Mouse (Mus musculus) MEL (cell line): ENCODE results near the gene Gm17581. TPM values are rescaled to one million over a fixed set of nuclear protein-coding genes. Genes with fewer than 3 reads are reported as not detected.

Source experiments
- DNase-seq: peaks from one replicate; pipeline ENCODE4 v3.0.0; 2011; ENCODE audit warnings: low read depth, low spot score
- H3K27ac ChIP-seq: 2 replicates; pipeline ENCODE4 v1.5.1; 2012; ENCODE audit warnings: low read depth, mild to moderate bottlenecking, control low read depth, low read length, moderate library complexity; ENCODE audit not compliant: control insufficient read depth
- H3K27me3 ChIP-seq, 2 experiments: fragments of 150-350 bp in 1 of 2; sonication (generic) in 1 of 2; 2 replicates each; pipeline ENCODE4 v1.6.1; 2012; ENCODE audit warnings: low read length in 2 of 2, mild to moderate bottlenecking in 2 of 2, improper control_type of control experiment in 1 of 2, moderate library complexity in 1 of 2; ENCODE audit not compliant: insufficient read depth in 2 of 2, control insufficient read depth in 1 of 2
- H3K36me3 ChIP-seq, 2 experiments: 2 replicates each; pipeline ENCODE4 v1.6.1; 2012 to 2014; ENCODE audit warnings: low read length in 2 of 2, improper control_type of control experiment in 1 of 2, inconsistent platforms in 1 of 2, mild to moderate bottlenecking in 1 of 2; ENCODE audit not compliant: insufficient read depth in 2 of 2, control insufficient read depth in 1 of 2
- H3K4me1 ChIP-seq, 2 experiments: fragments of 150-350 bp in 1 of 2; sonication (generic) in 1 of 2; 2 replicates each; pipeline ENCODE4 v1.6.1; 2012; ENCODE audit warnings: low read length in 2 of 2, improper control_type of control experiment in 1 of 2, mild to moderate bottlenecking in 1 of 2; ENCODE audit not compliant: insufficient read depth in 2 of 2, control insufficient read depth in 1 of 2
- H3K4me3 ChIP-seq, 2 experiments: fragments of 150-350 bp in 1 of 2; sonication (generic) in 1 of 2; 2 replicates each; pipeline ENCODE4 v1.5.1; 2012; ENCODE audit warnings: low read depth in 2 of 2, low read length in 2 of 2, mild to moderate bottlenecking in 2 of 2, moderate library complexity in 2 of 2, control low read depth in 1 of 2, improper control_type of control experiment in 1 of 2; ENCODE audit not compliant: control insufficient read depth in 1 of 2, insufficient read depth in 1 of 2
- H3K79me2 ChIP-seq: 2 replicates; pipeline ENCODE4 v1.6.1; 2012; ENCODE audit warnings: mild to moderate bottlenecking, low read length, moderate library complexity; ENCODE audit not compliant: control insufficient read depth, poor library complexity, insufficient read depth
- H3K9ac ChIP-seq: 2 replicates; pipeline ENCODE4 v1.6.1; 2012; ENCODE audit warnings: low read depth, mild to moderate bottlenecking, control low read depth, low read length, moderate library complexity; ENCODE audit not compliant: control insufficient read depth, poor library complexity, severe bottlenecking
- H3K9me3 ChIP-seq: fragments of 150-350 bp; sonication (generic); replicated peaks from 2 replicates; pipeline ENCODE4 v1.6.1; 2012; ENCODE audit warnings: mild to moderate bottlenecking, low read length, improper control_type of control experiment, moderate library complexity; ENCODE audit not compliant: insufficient read depth
- BHLHE40 ChIP-seq: IDR thresholded peaks from 2 replicates; pipeline ENCODE4 v1.6.1; 2012; ENCODE audit warnings: low read depth, mild to moderate bottlenecking, inconsistent platforms, low read length, improper control_type of control experiment, borderline replicate concordance
- CHD1 ChIP-seq: IDR thresholded peaks from 2 replicates; pipeline ENCODE4 v1.6.1; 2012; ENCODE audit warnings: low read depth, mild to moderate bottlenecking, inconsistent platforms, low read length, improper control_type of control experiment
- CHD2 ChIP-seq: IDR thresholded peaks from 2 replicates; pipeline ENCODE4 v1.6.1; 2011; ENCODE audit warnings: low read length, improper control_type of control experiment
- CTCF ChIP-seq, 3 experiments: IDR thresholded peaks in 2 of 3; conservative IDR thresholded peaks in 1 of 3; 2 replicates each; pipeline ENCODE4 v1.5.1; 2011 to 2012; ENCODE audit warnings: low read length in 3 of 3, low read depth in 2 of 3, mild to moderate bottlenecking in 2 of 3, improper control_type of control experiment in 1 of 3, inconsistent platforms in 1 of 3, mixed read lengths in 1 of 3, moderate library complexity in 1 of 3; ENCODE audit not compliant: control insufficient read depth in 1 of 3, insufficient read depth in 1 of 3, poor library complexity in 1 of 3, severe bottlenecking in 1 of 3
- ELF1 ChIP-seq: IDR thresholded peaks from 2 replicates; pipeline ENCODE4 v1.6.1; 2014; ENCODE audit warnings: low read depth, mild to moderate bottlenecking, inconsistent platforms, low read length, improper control_type of control experiment, moderate library complexity
- EP300 ChIP-seq, 2 experiments: IDR thresholded peaks; 2 replicates each; pipeline ENCODE4 v1.6.1; 2011; ENCODE audit warnings: improper control_type of control experiment in 2 of 2, low read length in 2 of 2, low read depth in 1 of 2, mild to moderate bottlenecking in 1 of 2
- GABPA ChIP-seq: IDR thresholded peaks from 2 replicates; pipeline ENCODE4 v1.6.1; 2012; ENCODE audit warnings: low read depth, mild to moderate bottlenecking, inconsistent platforms, low read length, improper control_type of control experiment, moderate library complexity
- HCFC1 ChIP-seq: IDR thresholded peaks from 2 replicates; pipeline ENCODE4 v1.6.1; 2012; ENCODE audit warnings: low read depth, mild to moderate bottlenecking, inconsistent platforms, low read length, improper control_type of control experiment, moderate library complexity
- JUND ChIP-seq: IDR thresholded peaks from 2 replicates; pipeline ENCODE4 v1.6.1; 2011; ENCODE audit warnings: low read depth, mild to moderate bottlenecking, improper control_type of control experiment, low read length
- KAT2A ChIP-seq: conservative IDR thresholded peaks from 2 replicates; pipeline ENCODE4 v1.6.1; 2012; ENCODE audit warnings: low read depth, low read length, improper control_type of control experiment, inconsistent platforms
- MAFK ChIP-seq: IDR thresholded peaks from 2 replicates; pipeline ENCODE4 v1.6.1; 2011; ENCODE audit warnings: low read depth, mild to moderate bottlenecking, low read length, improper control_type of control experiment, borderline replicate concordance
- MAZ ChIP-seq: IDR thresholded peaks from 2 replicates; pipeline ENCODE4 v1.6.1; 2012; ENCODE audit warnings: low read depth, mild to moderate bottlenecking, inconsistent platforms, low read length, improper control_type of control experiment
- MYB ChIP-seq: IDR thresholded peaks from 2 replicates; pipeline ENCODE4 v1.6.1; 2011; ENCODE audit warnings: mild to moderate bottlenecking, low read depth, low read length, improper control_type of control experiment
- MYC ChIP-seq: IDR thresholded peaks from 2 replicates; pipeline ENCODE4 v1.6.1; 2011; ENCODE audit warnings: low read depth, mild to moderate bottlenecking, low read length, improper control_type of control experiment, moderate library complexity
- NRF1 ChIP-seq: IDR thresholded peaks from 2 replicates; pipeline ENCODE4 v1.6.1; 2014; ENCODE audit warnings: low read depth, mild to moderate bottlenecking, inconsistent platforms, low read length, improper control_type of control experiment, moderate library complexity; ENCODE audit not compliant: poor library complexity, insufficient read depth, severe bottlenecking
- POLR2A ChIP-seq, 2 experiments: IDR thresholded peaks; 2 replicates each; pipeline ENCODE4 v1.6.1; 2011 to 2012; ENCODE audit warnings: low read length in 2 of 2, mild to moderate bottlenecking in 2 of 2, control low read depth in 1 of 2, improper control_type of control experiment in 1 of 2, low read depth in 1 of 2, moderate library complexity in 1 of 2; ENCODE audit not compliant: control insufficient read depth in 1 of 2, insufficient read depth in 1 of 2, poor library complexity in 1 of 2
- POLR2AphosphoS2 ChIP-seq: IDR thresholded peaks from 2 replicates; pipeline ENCODE4 v1.6.1; 2011; ENCODE audit warnings: low read length, improper control_type of control experiment
- POLR2AphosphoS5 ChIP-seq: IDR thresholded peaks from 2 replicates; pipeline ENCODE4 v1.6.1; 2012; ENCODE audit warnings: low read depth, borderline replicate concordance, mild to moderate bottlenecking, inconsistent platforms, low read length, moderate library complexity, mixed read lengths
- RAD21 ChIP-seq: IDR thresholded peaks from 2 replicates; pipeline ENCODE4 v1.6.1; 2011; ENCODE audit warnings: mild to moderate bottlenecking, low read depth, low read length, improper control_type of control experiment
- RCOR1 ChIP-seq: IDR thresholded peaks from 2 replicates; pipeline ENCODE4 v1.6.1; 2012; ENCODE audit warnings: low read depth, mild to moderate bottlenecking, inconsistent platforms, low read length, improper control_type of control experiment
- SMC3 ChIP-seq: IDR thresholded peaks from 2 replicates; pipeline ENCODE4 v1.6.1; 2011; ENCODE audit warnings: low read depth, low read length, improper control_type of control experiment
- TAL1 ChIP-seq: IDR thresholded peaks from 2 replicates; pipeline ENCODE4 v1.6.1; 2012; ENCODE audit warnings: mild to moderate bottlenecking, inconsistent platforms, low read length, moderate library complexity, mixed read lengths
- TBP ChIP-seq: IDR thresholded peaks from 2 replicates; pipeline ENCODE4 v1.8.0; 2011; ENCODE audit warnings: low read depth, low read length, improper control_type of control experiment
- UBTF ChIP-seq: IDR thresholded peaks from 2 replicates; pipeline ENCODE4 v1.6.1; 2012; ENCODE audit warnings: low read depth, mild to moderate bottlenecking, inconsistent platforms, low read length, improper control_type of control experiment, moderate library complexity, borderline replicate concordance; ENCODE audit not compliant: insufficient read depth
- USF1 ChIP-seq: IDR thresholded peaks from 2 replicates; pipeline ENCODE4 v1.6.1; 2014; ENCODE audit warnings: low read depth, mild to moderate bottlenecking, inconsistent platforms, low read length, improper control_type of control experiment, moderate library complexity
- ZMIZ1 ChIP-seq: IDR thresholded peaks from 2 replicates; pipeline ENCODE4 v1.6.1; 2012; ENCODE audit warnings: low read depth, mild to moderate bottlenecking, inconsistent platforms, low read length, improper control_type of control experiment, moderate library complexity
- ZNF384 ChIP-seq: IDR thresholded peaks from 2 replicates; pipeline ENCODE4 v1.6.1; 2012; ENCODE audit warnings: low read depth, mild to moderate bottlenecking, inconsistent platforms, low read length, improper control_type of control experiment
- polyA plus RNA-seq, 2 experiments: library from polyadenylated mRNA; stranded (reverse) in 1 of 2; unstranded in 1 of 2; fragments of >175 nt in 1 of 2; fragments of >200 nt in 1 of 2; gene quantifications; 2 replicates each; pipeline versions ENCODE4 v1.2.1 to v1.2.4; 2012; ENCODE audit warnings: low replicate concordance in 2 of 2, low read depth in 1 of 2; ENCODE audit not compliant: insufficient read length in 2 of 2, insufficient read depth in 1 of 2, missing spikeins in 1 of 2
- total RNA-seq: library from RNA; depleted of rRNA; stranded (reverse); fragments of 300-350 nt; gene quantifications from 2 replicates; pipeline ENCODE4 v1.2.3, GENCODE M21; 2012

Gene Gm17581
- total and polyA plus RNA-seq, 3 experiments: not detected

DNA sequence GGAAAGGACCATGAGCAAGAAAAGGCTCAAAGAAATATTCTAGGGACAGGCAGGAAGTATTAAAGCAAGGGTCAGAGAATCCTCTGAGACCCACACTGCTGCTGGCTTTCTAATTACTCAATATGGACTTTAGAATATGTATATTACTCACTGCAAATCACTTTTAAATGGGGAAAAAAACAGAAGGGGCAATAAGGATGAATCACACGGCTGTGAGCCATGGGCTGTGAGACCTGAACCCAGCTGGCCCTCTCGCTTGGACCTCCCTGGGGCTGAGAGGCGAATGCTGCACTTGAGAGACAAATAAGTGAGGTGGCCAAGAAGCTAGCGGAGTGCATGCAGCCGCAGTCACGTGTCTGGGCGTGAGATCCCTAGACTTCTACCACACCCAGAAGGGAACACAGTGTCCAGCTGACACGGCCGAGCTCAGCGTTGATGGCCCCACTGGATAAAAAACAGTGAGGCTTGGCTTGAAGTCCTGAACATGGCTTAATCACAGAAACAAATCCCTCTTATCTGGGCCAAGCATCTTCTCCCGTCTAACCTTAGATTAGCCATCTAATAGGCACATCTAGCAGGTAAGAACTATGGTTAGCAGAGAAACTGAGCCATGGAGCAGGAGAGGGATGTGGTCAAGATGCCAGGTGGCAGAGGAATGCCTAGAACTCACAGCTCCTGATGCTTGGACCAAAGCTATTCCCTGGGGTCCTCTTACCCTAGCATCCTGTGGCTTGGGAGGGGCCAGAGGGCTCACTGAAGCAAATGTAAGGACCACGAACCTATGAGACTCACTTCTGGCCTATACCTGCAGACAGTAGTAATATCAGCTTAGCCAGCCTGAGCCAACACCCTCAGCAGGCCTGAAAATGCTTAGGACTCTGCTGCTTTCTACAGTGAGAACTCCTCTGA, 18.3 kb downstream of the Gm17581 start:
- Histone ChIP-seq H3K4me3 (no peak overlapping the region), H3K9me3 (no peaks in the 10 kb centered on the region), H3K79me2 (no peaks in the 10 kb centered on the region), H3K4me1 (no peaks in the 10 kb centered on the region), H3K9ac (no peak overlapping the region), H3K36me3 (peaks cover 0 to 3% of the 10 kb centered on the region in 2 experiments; a peak in 1 of 4 replicates), H3K27ac (no peak overlapping the region), H3K27me3 (no peaks in the 10 kb centered on the region)
- TF ChIP-seq ELF1 (no peak), EP300 (IDR thresholded peaks at IDR 0.05; ENCODE audit: low read depth in 1 of 2, low read length in 2 of 2) (no peak), ZMIZ1 (no peak), HCFC1 (no peak), MYC (no peak), MAFK (no peak), POLR2AphosphoS5 (no peak), CHD2 (no peak), POLR2A (IDR thresholded peaks at IDR 0.05; ENCODE audit: control insufficient read depth in 1 of 2, insufficient read depth in 1 of 2, low read depth in 1 of 2, low read length in 2 of 2, poor library complexity in 1 of 2) (no peak), UBTF (no peak), JUND (no peak), KAT2A (no peak), NRF1 (no peak), BHLHE40 (no peak), GABPA (no peak), CTCF (IDR thresholded peaks at IDR 0.05 in 2 of 3, conservative IDR thresholded peaks at IDR 0.05 in 1 of 3; ENCODE audit: control insufficient read depth in 1 of 3, insufficient read depth in 1 of 3, low read depth in 2 of 3, low read length in 3 of 3, poor library complexity in 1 of 3, severe bottlenecking in 1 of 3) (no peak), USF1 (no peak), ZNF384 (no peak), MYB (no peak)
- DNase-seq: no peak

DNA sequence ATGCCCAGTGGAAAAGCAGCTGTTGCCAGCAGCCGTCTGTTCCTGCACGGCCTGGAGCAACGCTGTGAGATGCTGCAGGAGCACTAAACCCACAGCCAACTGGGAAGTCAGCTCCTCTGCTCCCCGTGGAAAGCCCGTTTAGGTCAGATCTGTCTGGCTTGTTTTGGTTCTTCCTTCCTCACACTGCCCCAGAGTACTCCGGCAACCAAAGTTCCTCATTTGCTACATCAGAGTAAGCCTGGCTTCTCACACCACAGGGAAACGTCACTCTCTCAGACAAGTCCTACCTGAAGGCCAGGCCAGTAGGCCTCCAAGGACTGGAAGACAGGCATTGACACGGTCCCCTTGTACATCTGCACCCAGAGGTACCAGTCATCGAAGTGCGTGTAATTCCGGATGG, 25.1 kb downstream of the Gm17581 start:
- H3K27ac ChIP-seq: no peak overlapping the region
- peaks cover 0 to 3% of the 10 kb centered on the region in 2 experiments; a peak in 2 of 4 replicates for H3K36me3 ChIP-seq
- H3K79me2 ChIP-seq: no peaks in the 10 kb centered on the region
- H3K4me3 ChIP-seq: no peak overlapping the region
- H3K27me3 ChIP-seq: no peaks in the 10 kb centered on the region
- no peak overlapping the region for H3K9ac ChIP-seq
- no peak for DNase-seq
- H3K9me3 ChIP-seq: no peaks in the 10 kb centered on the region
- no peaks in the 10 kb centered on the region for H3K4me1 ChIP-seq
- TF ChIP-seq POLR2AphosphoS2 (no peak), RAD21 (no peak), HCFC1 (no peak), GABPA (no peak), CTCF (IDR thresholded peaks at IDR 0.05 in 2 of 3, conservative IDR thresholded peaks at IDR 0.05 in 1 of 3; ENCODE audit: control insufficient read depth in 1 of 3, insufficient read depth in 1 of 3, low read depth in 2 of 3, low read length in 3 of 3, poor library complexity in 1 of 3, severe bottlenecking in 1 of 3) (no peak), TAL1 (no peak), CHD1 (no peak), POLR2A (IDR thresholded peaks at IDR 0.05; ENCODE audit: control insufficient read depth in 1 of 2, insufficient read depth in 1 of 2, low read depth in 1 of 2, low read length in 2 of 2, poor library complexity in 1 of 2) (no peak), TBP (no peak), MAFK (no peak), MAZ (no peak), SMC3 (no peak), KAT2A (no peak), ZNF384 (no peak), POLR2AphosphoS5 (no peak), EP300 (IDR thresholded peaks at IDR 0.05; ENCODE audit: low read depth in 1 of 2, low read length in 2 of 2) (no peak), RCOR1 (no peak)
